Mouse (Mus musculus) intestine, embryonic 16.5 days (tissue): ENCODE measurements around the gene Cdr2l. TPM values are rescaled to one million over a fixed set of nuclear protein-coding genes. Genes with fewer than 3 reads are reported as not detected.

ENCODE experiments used
- ATAC-seq: fragments of 200-750 bp; cut with Nextera tagmentation; 2 replicates; pipeline ENCODE4 v1.8.0; 2017; ENCODE audit warnings: moderate TSS enrichment, moderate library complexity
- H3K27ac ChIP-seq: fragments of 300-500 bp; sonication (generic); 2 replicates; pipeline ENCODE4 v1.5.1; 2014; ENCODE audit warnings: mild to moderate bottlenecking, low read length
- H3K27me3 ChIP-seq: fragments of 300-500 bp; sonication (generic); replicated peaks from 2 replicates; pipeline ENCODE4 v1.6.1; 2014; ENCODE audit warnings: low read length, control low read depth, mixed read lengths; ENCODE audit not compliant: control insufficient read depth, insufficient read depth
- H3K36me3 ChIP-seq: fragments of 300-500 bp; sonication (generic); 2 replicates; pipeline ENCODE4 v1.6.1; 2014; ENCODE audit warnings: low read length, control low read depth; ENCODE audit not compliant: control insufficient read depth, insufficient read depth
- H3K4me1 ChIP-seq: fragments of 300-500 bp; sonication (generic); 2 replicates; pipeline ENCODE4 v1.6.1; 2014; ENCODE audit warnings: low read length, control low read depth, mixed read lengths; ENCODE audit not compliant: control insufficient read depth, insufficient read depth
- H3K4me2 ChIP-seq: fragments of 300-500 bp; sonication (generic); 2 replicates; pipeline ENCODE4 v1.6.1; 2014; ENCODE audit warnings: low read depth, low read length, control low read depth
- H3K4me3 ChIP-seq: fragments of 300-500 bp; sonication (generic); 2 replicates; pipeline ENCODE4 v1.5.1; 2014; ENCODE audit warnings: mild to moderate bottlenecking, low read length
- H3K9ac ChIP-seq: fragments of 300-500 bp; sonication (generic); 2 replicates; pipeline ENCODE4 v1.6.1; 2014; ENCODE audit warnings: low read depth, low read length
- H3K9me3 ChIP-seq: fragments of 300-500 bp; sonication (generic); 2 replicates; pipeline ENCODE4 v1.6.1; 2016; ENCODE audit warnings: low read length, control low read depth; ENCODE audit not compliant: control insufficient read depth
- WGBS: fragments of 180-500 bp; shearing (Covaris S2); extraction: QIAGEN DNeasy Blood & Tissue Kit; methylation state at CpG from one replicate; pipeline ENCODE4 v1.1.7; 2014; 5-methylcytosine and 5-hydroxymethylcytosine counted together
- polyA plus RNA-seq: library from polyadenylated mRNA; unstranded; fragments of >200 nt; fragmentation: Nextera tagmentation; extraction: Ambion mirVana; gene quantifications from 2 replicates; pipeline ENCODE4 v1.2.1, GENCODE M21; 2015

Gene Cdr2l
- polyA plus RNA-seq, 1 experiment from 2014 or later = 5.1 TPM

DNA sequence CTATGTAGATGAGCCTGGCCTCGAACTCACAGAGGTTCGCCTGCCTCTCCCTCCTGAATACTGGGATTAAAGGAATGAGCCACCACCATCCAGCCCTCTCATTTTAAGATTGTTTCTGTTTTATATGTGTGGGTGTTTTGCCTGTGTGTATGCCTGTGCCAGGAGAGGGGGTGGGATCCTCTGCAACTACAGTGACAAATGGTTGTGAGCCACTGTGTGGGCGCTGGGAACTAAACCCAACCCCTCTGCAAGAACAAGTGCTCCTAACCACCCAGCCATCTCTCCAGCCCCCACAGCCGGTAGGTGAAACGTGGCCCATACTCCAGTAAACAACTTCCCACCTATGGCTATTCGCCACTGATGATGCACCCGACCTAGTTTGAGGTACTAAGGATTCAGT lies 9.6 kb downstream of the Cdr2l start:
- Histone ChIP-seq H3K36me3 (peaks cover 4% of the 10 kb centered on the region; the same call in 1 of the 2 replicates), H3K27me3 (no peaks in the 10 kb centered on the region), H3K9me3 (no peaks in the 10 kb centered on the region), H3K27ac (no peak overlapping the region), H3K4me1 (no peaks in the 10 kb centered on the region), H3K4me2 (no peak overlapping the region), H3K9ac (no peak overlapping the region), H3K4me3 (no peak overlapping the region)
- ATAC-seq = no peak
- 92% methylated on average over 7 of the region's 7 CpGs for WGBS

DNA sequence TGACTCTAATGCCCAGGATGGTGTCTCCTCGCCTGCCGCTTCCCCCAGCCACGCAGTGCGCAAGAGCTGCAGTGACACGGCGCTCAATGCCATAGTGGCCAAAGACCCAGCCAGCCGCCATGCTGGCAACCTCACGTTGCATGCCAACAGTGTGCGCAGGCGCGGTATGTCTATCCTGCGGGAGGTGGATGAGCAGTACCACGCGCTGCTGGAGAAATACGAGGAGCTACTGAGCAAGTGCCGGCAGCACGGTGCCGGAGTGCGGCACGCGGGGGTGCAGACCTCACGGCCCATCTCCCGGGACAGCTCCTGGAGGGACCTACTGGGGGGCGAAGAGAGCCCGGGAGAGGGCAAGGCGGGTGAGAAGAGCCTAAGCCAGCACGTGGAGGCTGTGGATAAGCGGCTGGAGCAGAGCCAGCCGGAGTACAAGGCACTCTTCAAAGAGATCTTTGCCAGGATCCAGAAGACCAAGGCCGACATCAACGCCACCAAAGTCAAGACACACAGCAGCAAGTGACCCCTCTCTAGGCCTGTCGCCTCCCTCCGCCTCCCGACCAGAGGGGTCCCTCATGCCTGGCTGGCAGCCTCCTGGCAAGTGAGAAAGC lies 12.1 kb downstream of the Cdr2l start:
- H3K36me3 ChIP-seq = peaks cover 4% of the 10 kb centered on the region; the same call in 1 of the 2 replicates
- WGBS = 58% methylated on average over 34 of the region's 34 CpGs
- ATAC-seq = peak; percentile 52; the same call in 1 of the 2 replicates
- no peaks in the 10 kb centered on the region for H3K27me3 ChIP-seq
- H3K4me3 ChIP-seq = peak overlapping the region; percentile 16; the same call in 1 of the 2 replicates
- H3K9ac ChIP-seq = 0 out of 2 replicates have a peak overlapping the region, but pooled peaks have one; percentile 24
- no peak overlapping the region for H3K27ac ChIP-seq
- H3K4me1 ChIP-seq = no peaks in the 10 kb centered on the region
- H3K4me2 ChIP-seq = peak overlapping the region; percentile 19; the same call in 1 of the 2 replicates
- no peaks in the 10 kb centered on the region for H3K9me3 ChIP-seq

DNA sequence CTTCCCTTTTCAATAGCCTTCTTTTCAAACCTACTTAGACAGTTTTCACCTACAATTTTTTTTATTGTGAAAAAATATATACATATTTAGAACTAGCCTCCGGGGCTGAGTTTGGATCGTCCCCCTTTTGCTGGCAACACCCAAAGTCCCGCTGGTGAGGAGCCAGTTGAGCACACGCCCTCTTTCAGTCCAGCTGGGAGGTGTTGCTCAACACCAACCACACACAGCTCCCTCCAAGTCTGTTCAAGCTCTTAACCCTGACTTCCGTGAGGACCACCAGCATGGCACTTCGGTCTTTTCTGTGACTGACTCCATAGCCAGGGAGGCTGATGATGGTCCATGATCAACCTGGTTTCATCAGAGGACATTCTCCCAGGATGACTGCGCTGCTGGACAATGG lies 16.4 kb downstream of the Cdr2l start:
- H3K4me1 ChIP-seq = no peaks in the 10 kb centered on the region
- H3K4me3 ChIP-seq = no peak overlapping the region
- no peak overlapping the region for H3K9ac ChIP-seq
- 69% methylated on average over 7 of the region's 7 CpGs for WGBS
- no peaks in the 10 kb centered on the region for H3K36me3 ChIP-seq
- H3K4me2 ChIP-seq = no peak overlapping the region
- ATAC-seq = no peak
- no peaks in the 10 kb centered on the region for H3K27me3 ChIP-seq
- H3K27ac ChIP-seq = no peak overlapping the region
- no peaks in the 10 kb centered on the region for H3K9me3 ChIP-seq

DNA sequence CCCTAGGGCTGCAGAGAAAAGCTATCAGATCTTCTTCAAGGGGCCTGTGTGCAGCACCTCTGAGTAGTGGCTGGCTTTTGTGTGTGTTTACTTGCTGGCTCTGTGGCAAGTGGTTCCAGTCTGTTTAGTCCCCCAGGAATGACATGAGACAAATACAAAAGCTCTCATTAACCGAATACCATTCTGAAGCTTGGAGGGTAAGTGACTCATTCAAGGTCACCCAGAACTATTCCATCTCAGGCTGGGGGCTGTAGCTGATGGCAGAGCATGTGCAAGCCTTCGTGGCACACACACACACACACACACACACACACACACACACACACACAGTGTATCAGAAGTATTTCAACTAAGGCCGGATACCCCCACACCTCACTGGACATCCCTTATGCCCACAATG lies 18.4 kb downstream of the Cdr2l start:
- H3K4me3 ChIP-seq = no peak overlapping the region
- WGBS = 63% methylated on average over 3 of the region's 3 CpGs
- no peaks in the 10 kb centered on the region for H3K36me3 ChIP-seq
- ATAC-seq = no peak
- no peaks in the 10 kb centered on the region for H3K27me3 ChIP-seq
- H3K27ac ChIP-seq = no peak overlapping the region
- peaks cover 10% of the 10 kb centered on the region for H3K4me1 ChIP-seq
- no peak overlapping the region for H3K4me2 ChIP-seq
- H3K9me3 ChIP-seq = no peaks in the 10 kb centered on the region
- H3K9ac ChIP-seq = no peak overlapping the region

GRCm38 (mm10) chr11:115400630-115401391 lies 19.1 kb downstream of the Cdr2l start:
- Histone ChIP-seq H3K4me2 (no peak overlapping the region), H3K27ac (no peak overlapping the region; the same call in 1 of the 2 replicates), H3K4me3 (no peak overlapping the region), H3K27me3 (no peaks in the 10 kb centered on the region), H3K9ac (no peak overlapping the region), H3K9me3 (no peaks in the 10 kb centered on the region), H3K4me1 (peaks cover 10% of the 10 kb centered on the region), H3K36me3 (no peaks in the 10 kb centered on the region)
- no peak for ATAC-seq
- 35% methylated on average over 11 of the region's 11 CpGs for WGBS

- Histone ChIP-seq H3K9me3 (no peaks in the 10 kb centered on the region), H3K4me3 (peak within 1 kb of the TSS; percentile 85), H3K4me1 (peaks cover 10% of the 10 kb centered on the region), H3K4me2 (peak within 1 kb of the TSS; percentile 84), H3K9ac (peak within 1 kb of the TSS; percentile 95), H3K27ac (peak within 1 kb of the TSS; percentile 91), H3K27me3 (no peaks in the 10 kb centered on the region), H3K36me3 (no peaks in the 10 kb centered on the region)
- WGBS = 3% methylated on average over 50 of the region's 50 CpGs
- peak; percentile 94 for ATAC-seq
These were observed 21.8 kb downstream of the Cdr2l start, which contains the start of gene Mrpl58 for GRCm38 (mm10) chr11:115403338-115404124. Gene Mrpl58, plus strand, starts transcription at chr11:115403752.

GRCm38 (mm10) chr11:115405723-115406122 lies 24.0 kb downstream of the Cdr2l start:
- Histone ChIP-seq H3K4me1 (peaks cover 10% of the 10 kb centered on the region), H3K27ac (no peak overlapping the region), H3K4me2 (no peak overlapping the region), H3K36me3 (peaks cover 5% of the 10 kb centered on the region), H3K9me3 (no peaks in the 10 kb centered on the region), H3K27me3 (no peaks in the 10 kb centered on the region), H3K9ac (no peak overlapping the region), H3K4me3 (no peak overlapping the region)
- no peak for ATAC-seq
- WGBS = 96% methylated on average over 6 of the region's 6 CpGs

GRCm38 (mm10) chr11:115406858-115407401 lies 25.2 kb downstream of the Cdr2l start:
- H3K9me3 ChIP-seq = no peaks in the 10 kb centered on the region
- peaks cover 5% of the 10 kb centered on the region for H3K36me3 ChIP-seq
- no peak overlapping the region for H3K4me2 ChIP-seq
- no peak overlapping the region for H3K27ac ChIP-seq
- no peak overlapping the region for H3K9ac ChIP-seq
- no peaks in the 10 kb centered on the region for H3K27me3 ChIP-seq
- 94% methylated on average over 17 of the region's 17 CpGs for WGBS
- no peak overlapping the region for H3K4me3 ChIP-seq
- H3K4me1 ChIP-seq = peaks cover 19% of the 10 kb centered on the region
- ATAC-seq = no peak
